Mouse (Mus musculus) bone marrow, adult 2 months (tissue): ENCODE measurements around the gene Khk. TPM values are rescaled to one million over a fixed set of nuclear protein-coding genes. Genes with fewer than 3 reads are reported as not detected.

Source experiments
- H3K27ac ChIP-seq: fragments of 200-500 bp; 2 replicates; pipeline ENCODE4 v1.5.1; 2012; ENCODE audit warnings: low read depth, mild to moderate bottlenecking, control low read depth, inconsistent platforms, low read length; ENCODE audit not compliant: control insufficient read depth, poor library complexity, insufficient read depth
- H3K4me1 ChIP-seq: fragments of 200-500 bp; 2 replicates; pipeline ENCODE4 v1.6.1; 2011; ENCODE audit warnings: low read length; ENCODE audit not compliant: control insufficient read depth, insufficient read depth
- H3K4me3 ChIP-seq: fragments of 200-500 bp; replicated peaks from 2 replicates; pipeline ENCODE3; 2011; ENCODE audit warnings: mild to moderate bottlenecking, low read depth, low read length, control low read depth; ENCODE audit not compliant: control insufficient read depth
- CTCF ChIP-seq: fragments of 200-500 bp; IDR thresholded peaks from 2 replicates; pipeline ENCODE4 v1.5.1; 2011; ENCODE audit warnings: low read length, control low read depth; ENCODE audit not compliant: control insufficient read depth, insufficient read depth
- POLR2A ChIP-seq: fragments of 200-500 bp; IDR thresholded peaks from 2 replicates; pipeline ENCODE4 v1.6.1; 2011; ENCODE audit warnings: low read depth, mild to moderate bottlenecking, control low read depth, low read length, borderline replicate concordance; ENCODE audit not compliant: control insufficient read depth
- WGBS: fragments of 180-500 bp; shearing (Covaris S2); methylation state at CpG from one replicate; pipeline ENCODE4 v1.1.7; 2018; 5-methylcytosine and 5-hydroxymethylcytosine counted together
- polyA plus RNA-seq: library from polyadenylated mRNA; stranded (reverse); fragments of >200 nt; gene quantifications from 2 replicates; pipeline ENCODE4 v1.2.4, GENCODE M21; 2011; ENCODE audit warnings: low replicate concordance; ENCODE audit not compliant: missing spikeins, insufficient read depth, insufficient read length

Khk gene
- polyA plus RNA-seq, 1 experiment: 45.4 TPM

GRCm38 (mm10) chr5:30922581-30923041 is 1.4 kb downstream of the Khk start:
- Histone ChIP-seq H3K4me3 (no peak overlapping the region), H3K4me1 (no peaks in the 10 kb centered on the region; the same call in 1 of the 2 replicates), H3K27ac (no peak overlapping the region)
- TF ChIP-seq POLR2A: no peak
- TF ChIP-seq CTCF: no peak
- 59% methylated on average over 10 of the region's 10 CpGs for WGBS

GRCm38 (mm10) chr5:30923119-30923518 is 1.9 kb downstream of the Khk start:
- no peaks in the 10 kb centered on the region; the same call in 1 of the 2 replicates for H3K4me1 ChIP-seq
- 65% methylated on average over 6 of the region's 6 CpGs for WGBS
- TF ChIP-seq CTCF (no peak), POLR2A (no peak)
- no peak overlapping the region for H3K4me3 ChIP-seq
- no peak overlapping the region for H3K27ac ChIP-seq

DNA sequence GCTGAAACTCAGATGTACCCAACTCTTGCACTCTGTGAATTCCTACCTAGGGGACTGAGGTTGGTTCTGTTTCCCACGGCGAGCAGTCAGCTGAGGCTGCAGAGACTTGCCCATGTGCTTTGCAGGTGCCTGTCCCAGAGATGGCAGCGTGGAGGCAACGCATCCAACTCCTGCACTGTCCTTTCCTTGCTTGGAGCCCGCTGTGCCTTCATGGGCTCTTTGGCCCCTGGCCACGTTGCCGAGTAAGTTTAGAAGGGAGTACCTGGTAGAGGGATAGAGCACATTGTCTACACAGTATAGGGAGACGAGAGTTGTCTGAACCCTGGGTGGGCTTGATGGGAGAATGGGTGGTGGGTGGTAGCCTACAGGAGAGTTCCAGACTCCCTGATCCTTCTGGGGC is 3.4 kb downstream of the Khk start:
- H3K27ac ChIP-seq: no peak overlapping the region
- TF ChIP-seq POLR2A: no peak
- no peak for TF ChIP-seq CTCF
- WGBS: 89% methylated on average over 8 of the region's 8 CpGs
- H3K4me3 ChIP-seq: no peak overlapping the region
- H3K4me1 ChIP-seq: no peaks in the 10 kb centered on the region; the same call in 1 of the 2 replicates

DNA sequence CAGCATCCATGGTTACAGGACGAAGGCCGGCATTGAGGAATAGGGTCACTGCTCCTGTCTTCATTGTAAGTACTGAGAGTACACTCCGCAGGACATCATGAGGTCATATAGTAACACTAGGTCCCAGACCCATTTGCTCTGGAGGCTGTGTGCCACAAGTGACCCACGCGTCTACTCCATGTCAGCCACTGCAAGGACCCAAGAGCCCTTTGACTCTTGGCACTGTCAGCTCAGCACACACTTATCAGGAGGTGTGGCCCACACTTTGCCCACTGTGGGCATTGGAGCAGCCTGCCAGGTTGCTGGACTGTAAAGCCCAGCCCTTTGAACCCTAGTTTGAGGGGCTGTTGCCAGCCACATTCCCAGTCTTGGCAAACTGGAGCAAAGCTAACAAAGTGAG is 4.0 kb downstream of the Khk start:
- H3K4me1 ChIP-seq: no peaks in the 10 kb centered on the region; the same call in 1 of the 2 replicates
- H3K4me3 ChIP-seq: no peak overlapping the region
- 94% methylated on average over 5 of the region's 5 CpGs for WGBS
- H3K27ac ChIP-seq: no peak overlapping the region
- TF ChIP-seq POLR2A: no peak
- no peak for TF ChIP-seq CTCF

DNA sequence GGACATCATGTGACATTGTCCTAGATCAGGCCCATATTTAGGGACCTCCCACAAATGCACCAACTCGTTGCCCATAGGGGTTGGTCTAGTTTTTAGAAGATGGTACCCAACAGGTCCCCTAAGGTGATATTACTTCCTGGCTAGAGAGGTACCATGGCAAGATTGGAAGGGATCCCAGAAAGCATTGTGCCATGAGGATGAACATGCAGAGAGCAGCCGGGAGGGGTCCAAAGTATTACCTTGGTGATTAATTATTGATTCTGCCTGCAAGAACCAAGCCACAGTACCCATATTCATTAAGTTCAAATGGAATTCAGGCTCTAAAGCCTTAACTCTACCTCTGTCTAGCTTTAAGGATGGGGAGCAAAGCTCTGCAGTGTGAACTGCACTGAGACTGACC is 4.8 kb downstream of the Khk start:
- Histone ChIP-seq H3K27ac (no peak overlapping the region), H3K4me1 (no peaks in the 10 kb centered on the region; the same call in 1 of the 2 replicates), H3K4me3 (no peak overlapping the region)
- 82% methylated on average over 2 of the region's 2 CpGs for WGBS
- TF ChIP-seq CTCF (no peak), POLR2A (no peak)

DNA sequence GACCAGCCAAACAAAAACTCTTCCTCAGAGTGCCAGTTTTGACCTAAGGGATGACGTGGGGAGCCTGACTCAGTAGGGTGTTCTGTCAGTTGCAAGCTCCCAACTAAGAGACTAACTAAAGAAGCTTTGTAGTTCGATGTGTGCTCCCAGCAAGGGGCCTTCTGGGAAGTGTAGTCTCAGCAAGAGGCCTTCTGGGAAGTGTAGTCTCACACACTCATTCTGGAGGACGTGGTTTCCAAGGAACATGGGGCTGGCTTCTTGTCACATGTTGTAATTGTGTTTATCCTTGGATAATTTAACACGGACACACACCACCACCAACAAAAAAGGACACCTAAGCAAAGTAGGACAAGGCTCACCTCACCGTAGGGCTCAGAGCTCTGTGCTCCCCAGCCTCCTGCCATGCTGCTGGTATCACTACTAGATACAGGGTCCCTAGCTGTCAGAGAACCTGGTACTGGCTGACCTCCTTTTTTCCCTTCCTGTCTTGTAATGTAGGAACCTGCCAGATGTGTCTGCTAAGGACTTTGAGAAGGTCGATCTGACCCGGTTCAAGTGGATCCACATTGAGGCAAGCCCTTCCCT is 6.8 kb downstream of the Khk start:
- no peaks in the 10 kb centered on the region for H3K4me1 ChIP-seq
- WGBS: 58% methylated on average over 7 of the region's 7 CpGs
- H3K4me3 ChIP-seq: no peak overlapping the region
- no peak for TF ChIP-seq POLR2A
- TF ChIP-seq CTCF: no peak
- no peak overlapping the region for H3K27ac ChIP-seq

- no peak for TF ChIP-seq POLR2A
- peak; percentile 62; the same call in 1 of the 2 replicates for TF ChIP-seq CTCF
- WGBS: 66% methylated on average over 4 of the region's 4 CpGs
- Histone ChIP-seq H3K4me3 (no peak overlapping the region), H3K4me1 (no peaks in the 10 kb centered on the region), H3K27ac (no peak overlapping the region)
Observed at GRCm38 (mm10) chr5:30930121-30930520, 8.9 kb downstream of the Khk start.

DNA sequence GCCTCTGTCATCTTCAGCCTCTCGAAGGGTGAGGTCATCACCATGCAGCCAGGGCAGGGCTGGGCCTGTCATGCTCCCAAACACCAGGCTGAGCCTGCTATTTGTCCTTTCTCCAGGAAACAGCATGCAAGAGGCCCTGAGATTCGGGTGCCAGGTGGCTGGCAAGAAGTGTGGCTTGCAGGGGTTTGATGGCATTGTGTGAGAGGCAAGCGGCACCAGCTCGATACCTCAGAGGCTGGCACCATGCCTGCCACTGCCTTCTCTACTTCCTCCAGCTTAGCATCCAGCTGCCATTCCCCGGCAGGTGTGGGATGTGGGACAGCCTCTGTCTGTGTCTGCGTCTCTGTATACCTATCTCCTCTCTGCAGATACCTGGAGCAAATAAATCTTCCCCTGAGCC is 9.6 kb downstream of the Khk start:
- H3K4me3 ChIP-seq: no peak overlapping the region
- 85% methylated on average over 6 of the region's 6 CpGs for WGBS
- no peak overlapping the region for H3K27ac ChIP-seq
- TF ChIP-seq POLR2A: no peak
- TF ChIP-seq CTCF: no peak
- H3K4me1 ChIP-seq: no peaks in the 10 kb centered on the region

GRCm38 (mm10) chr5:30931378-30931777 is 10.1 kb downstream of the Khk start:
- H3K4me1 ChIP-seq: no peaks in the 10 kb centered on the region
- no peak overlapping the region for H3K27ac ChIP-seq
- TF ChIP-seq CTCF (no peak), POLR2A (no peak)
- whole genome bisulfite sequencing: 76% methylated on average over 4 of the region's 4 CpGs
- H3K4me3 ChIP-seq: no peak overlapping the region
